Mouse (Mus musculus): Measurements from ENCODE around the gene Trim38. TPM values are rescaled to one million over a fixed set of nuclear protein-coding genes. Genes with fewer than 3 reads are reported as not detected.
"Not testable (repeated sequence)": the region's sequence is repeated elsewhere in the genome, so short reads cannot be mapped to it uniquely, and the experiment has no call there.

Trim38 gene
- total RNA-seq (2018; cell fraction: chromatin; rRNA removed), result under 1 TPM in 4 of 26 experiments, not detected in 22; 0.62 to 0.77 (median 0.68) TPM
- total RNA-seq (2018; cell fraction: cytosol; rRNA removed), result under 1 TPM in 4 of 26 experiments, not detected in 22; 0.05 to 0.21 (median 0.10) TPM
- total RNA-seq (2018; cell fraction: nucleus; rRNA removed), result under 1 TPM in 4 of 26 experiments, not detected in 22; 0.40 to 0.61 (median 0.52) TPM
- polyA plus RNA-seq (2018), result not detected in 3 replicates

DNA sequence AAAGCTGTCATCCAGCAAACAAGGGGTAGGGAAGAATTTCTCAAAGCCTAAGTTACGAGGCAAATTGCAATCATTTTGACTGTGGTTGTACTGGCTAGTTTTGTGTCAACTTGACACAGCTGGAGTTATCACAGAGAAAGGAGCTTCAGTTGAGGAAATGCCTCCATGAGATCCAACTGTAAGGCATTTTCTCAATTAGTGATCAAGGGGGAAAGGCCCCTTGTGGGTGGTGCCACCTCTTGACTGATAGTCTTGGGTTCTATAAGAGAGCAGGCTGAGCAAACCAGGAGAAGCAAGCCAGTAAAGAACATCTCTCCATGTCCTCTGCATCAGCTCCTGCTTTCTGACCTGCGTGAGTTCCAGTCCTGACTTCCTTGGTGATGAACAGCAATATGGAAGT is at the start of gene Trim38:
TSS of gene Trim38 (plus strand) at position 301 of the 400 bp plus-strand sequence.
- not testable (repeated sequence) for H3K27ac ChIP-seq; H3K4me3 ChIP-seq (ENCODE audit: inconsistent target); H3K36me3 ChIP-seq (ENCODE audit: inconsistent target); H3K79me2 ChIP-seq (ENCODE audit: inconsistent target)
- 81% methylated on average over 2 of the region's 2 CpGs for WGBS (ENCODE audit: missing documents)

- H3K27ac ChIP-seq, result no peak overlapping the region
- H3K36me3 ChIP-seq (ENCODE audit: inconsistent target), result no peaks in the 10 kb centered on the region
- H3K79me2 ChIP-seq (ENCODE audit: inconsistent target), result no peaks in the 10 kb centered on the region
- WGBS (ENCODE audit: missing documents), result 97% methylated on average over 4 of the region's 4 CpGs
- no peak overlapping the region for H3K4me3 ChIP-seq (ENCODE audit: inconsistent target)
Measured at GRCm38 (mm10) chr13:23724239-23724638, 45.5 kb upstream of the Trim38 start.

DNA sequence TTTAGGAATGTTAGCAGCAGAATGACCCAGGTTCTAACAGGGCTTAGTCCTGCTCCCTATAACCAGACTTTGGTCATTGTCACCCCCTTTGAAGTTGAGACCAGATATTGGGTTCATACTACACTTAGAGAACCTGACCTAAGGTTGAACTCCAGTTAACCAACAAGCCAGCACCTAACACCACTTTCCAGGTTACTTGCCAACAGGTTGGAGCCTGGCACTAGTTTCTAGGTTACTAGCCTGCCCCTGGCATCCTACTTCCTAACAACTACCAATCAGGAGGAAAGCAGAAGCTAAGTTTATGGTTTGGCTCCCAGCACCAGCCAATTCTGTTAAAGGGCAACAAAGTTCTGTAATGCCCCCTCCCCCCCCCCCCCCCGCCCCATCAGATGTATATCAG is 44.5 kb upstream of the Trim38 start:
- H3K79me2 ChIP-seq (ENCODE audit: inconsistent target), result no peaks in the 10 kb centered on the region
- no peaks in the 10 kb centered on the region for H3K36me3 ChIP-seq (ENCODE audit: inconsistent target)
- H3K4me3 ChIP-seq (ENCODE audit: inconsistent target), result no peak overlapping the region
- WGBS (ENCODE audit: missing documents), result no CpG with 5 or more reads among the region's 1 CpGs
- no peak overlapping the region for H3K27ac ChIP-seq

GRCm38 (mm10) chr13:23728472-23729191 is 41.1 kb upstream of the Trim38 start:
- H3K36me3 ChIP-seq (ENCODE audit: inconsistent target), result no peaks in the 10 kb centered on the region
- H3K79me2 ChIP-seq (ENCODE audit: inconsistent target), result no peaks in the 10 kb centered on the region
- WGBS (ENCODE audit: missing documents), result 55% methylated on average over 15 of the region's 18 CpGs
- peak overlapping the region; percentile 38 for H3K27ac ChIP-seq
- H3K4me3 ChIP-seq (ENCODE audit: inconsistent target), result no peak overlapping the region

DNA sequence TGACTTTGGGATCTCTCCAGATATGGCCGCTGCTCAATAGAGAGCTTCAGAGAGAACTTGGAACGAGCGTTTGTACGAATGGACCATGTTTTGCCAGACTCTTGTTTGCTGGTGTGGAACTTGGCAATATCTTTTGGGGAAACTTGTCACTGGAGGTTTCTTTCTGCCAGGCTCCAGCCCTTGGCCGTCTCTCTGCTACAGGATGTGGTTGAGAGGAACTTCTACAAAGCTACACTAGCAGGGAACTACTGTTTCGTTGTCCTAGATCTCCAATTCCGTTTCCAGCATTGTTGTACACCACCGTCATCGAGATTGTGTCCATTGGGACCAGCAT is 40.6 kb upstream of the Trim38 start:
- WGBS (ENCODE audit: missing documents), result 13% methylated on average over 9 of the region's 9 CpGs
- Histone ChIP-seq H3K79me2 (ENCODE audit: inconsistent target) (no peaks in the 10 kb centered on the region), H3K27ac (peak overlapping the region; percentile 38)

DNA sequence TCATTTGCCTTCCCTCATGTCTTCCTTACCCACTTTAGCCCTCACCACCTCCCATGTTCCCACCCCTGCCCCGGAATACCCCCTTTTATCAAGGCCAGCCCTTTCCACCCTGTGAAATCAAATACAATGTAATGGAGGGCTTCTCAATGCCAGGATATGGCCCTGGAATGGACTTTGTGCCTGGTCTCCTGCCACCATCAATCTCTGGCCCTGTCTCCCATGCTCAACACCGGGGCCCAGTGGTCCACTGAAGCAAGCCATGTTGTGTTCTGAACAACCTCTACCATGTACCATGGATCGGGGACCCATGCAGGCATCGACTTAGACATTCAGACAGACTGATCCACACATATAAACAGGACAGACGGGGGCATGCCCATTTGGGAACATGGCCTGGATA is 40.0 kb upstream of the Trim38 start:
- 96% methylated on average over 5 of the region's 5 CpGs for WGBS (ENCODE audit: missing documents)
- Histone ChIP-seq H3K27ac (peak overlapping the region; percentile 38), H3K36me3 (ENCODE audit: inconsistent target) (no peaks in the 10 kb centered on the region), H3K79me2 (ENCODE audit: inconsistent target) (no peaks in the 10 kb centered on the region), H3K4me3 (ENCODE audit: inconsistent target) (no peak overlapping the region)

More for the DNA sequence above, 40.6 kb upstream of the Trim38 start:
- Histone ChIP-seq H3K36me3 (ENCODE audit: inconsistent target) (no peaks in the 10 kb centered on the region), H3K4me3 (ENCODE audit: inconsistent target) (no peak overlapping the region)

DNA sequence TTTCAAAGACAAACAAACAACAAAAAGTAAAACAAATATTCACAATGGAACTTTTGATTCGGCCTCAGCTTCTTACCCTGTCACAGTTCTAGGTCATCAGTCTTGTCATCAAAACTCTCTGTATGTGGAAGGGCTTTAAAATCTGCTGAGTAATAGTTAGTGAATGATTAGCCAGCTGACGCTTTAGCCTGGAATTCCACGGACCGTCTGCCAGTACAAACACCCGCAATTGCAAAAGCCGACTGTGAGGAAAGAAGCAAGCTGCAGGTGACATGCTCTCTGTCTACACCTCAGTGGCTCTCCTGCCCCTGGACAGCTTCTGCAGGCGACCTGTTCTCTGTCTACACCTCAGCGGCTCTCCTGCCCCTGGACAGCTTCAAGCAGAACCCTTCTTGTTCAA is 39.2 kb upstream of the Trim38 start:
- H3K27ac ChIP-seq, result no peak overlapping the region
- no peaks in the 10 kb centered on the region for H3K36me3 ChIP-seq (ENCODE audit: inconsistent target)
- H3K79me2 ChIP-seq (ENCODE audit: inconsistent target), result no peaks in the 10 kb centered on the region
- 63% methylated on average over 8 of the region's 8 CpGs for WGBS (ENCODE audit: missing documents)
- H3K4me3 ChIP-seq (ENCODE audit: inconsistent target), result no peak overlapping the region

- H3K36me3 ChIP-seq (ENCODE audit: inconsistent target), result no peaks in the 10 kb centered on the region
- H3K27ac ChIP-seq, result no peak overlapping the region
- WGBS (ENCODE audit: missing documents), result 26% methylated on average over 8 of the region's 8 CpGs
- no peaks in the 10 kb centered on the region for H3K79me2 ChIP-seq (ENCODE audit: inconsistent target)
- no peak overlapping the region for H3K4me3 ChIP-seq (ENCODE audit: inconsistent target)
Measured at GRCm38 (mm10) chr13:23732156-23732804, 37.4 kb upstream of the Trim38 start.

DNA sequence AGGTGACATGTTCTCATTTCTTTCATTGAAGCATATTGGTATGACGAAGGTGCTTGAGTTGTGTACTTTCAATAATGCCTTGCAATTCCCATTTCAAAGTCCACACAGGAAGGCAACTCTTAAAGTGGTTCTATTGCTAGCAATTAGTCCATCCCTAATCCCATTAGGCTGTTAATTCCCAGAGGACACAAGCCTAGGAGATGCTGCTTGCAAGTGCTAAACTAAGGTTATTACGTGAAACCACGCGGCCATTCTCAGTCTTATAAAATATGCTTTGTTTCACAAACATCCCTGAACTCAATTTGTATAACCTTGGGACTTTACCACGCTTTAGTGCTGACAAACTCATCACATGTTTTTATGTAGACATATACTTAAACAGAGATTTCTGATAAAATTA is 32.6 kb upstream of the Trim38 start:
- 98% methylated on average over 5 of the region's 5 CpGs for WGBS (ENCODE audit: missing documents)
- H3K36me3 ChIP-seq (ENCODE audit: inconsistent target), result no peaks in the 10 kb centered on the region
- H3K27ac ChIP-seq, result no peak overlapping the region
- no peaks in the 10 kb centered on the region for H3K79me2 ChIP-seq (ENCODE audit: inconsistent target)
- H3K4me3 ChIP-seq (ENCODE audit: inconsistent target), result no peak overlapping the region

GRCm38 (mm10) chr13:23738041-23738440 is 31.7 kb upstream of the Trim38 start:
- Histone ChIP-seq H3K79me2 (ENCODE audit: inconsistent target) (no peaks in the 10 kb centered on the region), H3K4me3 (ENCODE audit: inconsistent target) (no peak overlapping the region), H3K36me3 (ENCODE audit: inconsistent target) (no peaks in the 10 kb centered on the region), H3K27ac (peak overlapping the region; percentile 78)
- 34% methylated on average over 4 of the region's 4 CpGs for WGBS (ENCODE audit: missing documents)

DNA sequence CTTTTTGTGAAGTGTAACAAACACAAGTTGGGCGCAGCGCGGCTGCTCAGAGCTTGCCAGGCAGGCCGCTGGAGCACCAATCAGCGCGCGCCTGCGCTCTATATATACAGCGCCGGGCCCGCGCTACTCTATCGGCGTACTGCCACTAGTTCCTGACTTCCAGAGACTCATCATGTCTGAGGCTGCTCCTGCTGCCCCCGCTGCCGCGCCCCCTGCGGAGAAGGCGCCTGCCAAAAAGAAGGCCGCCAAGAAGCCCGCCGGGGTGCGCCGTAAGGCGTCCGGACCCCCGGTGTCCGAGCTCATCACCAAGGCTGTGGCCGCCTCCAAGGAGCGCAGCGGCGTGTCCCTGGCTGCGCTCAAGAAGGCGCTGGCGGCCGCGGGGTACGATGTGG is 31.0 kb upstream of the Trim38 start, which contains the start of gene Hist1h1c:
TSS of gene Hist1h1c (plus strand) at position 132 of the 392 bp plus-strand sequence.
- Histone ChIP-seq H3K4me3 (ENCODE audit: inconsistent target) (peak within 1 kb of the TSS; percentile 60), H3K27ac (peak within 1 kb of the TSS; percentile 90), H3K79me2 (ENCODE audit: inconsistent target) (no peaks in the 10 kb centered on the region), H3K36me3 (ENCODE audit: inconsistent target) (no peaks in the 10 kb centered on the region)
- WGBS (ENCODE audit: missing documents), result 1% methylated on average over 16 of the region's 38 CpGs

- Histone ChIP-seq H3K27ac (peak overlapping the region; percentile 90), H3K36me3 (ENCODE audit: inconsistent target) (no peaks in the 10 kb centered on the region), H3K79me2 (ENCODE audit: inconsistent target) (no peaks in the 10 kb centered on the region), H3K4me3 (ENCODE audit: inconsistent target) (peak overlapping the region; percentile 60)
- WGBS (ENCODE audit: missing documents), result 1% methylated on average over 39 of the region's 39 CpGs
Measured at GRCm38 (mm10) chr13:23739069-23739921, 30.4 kb upstream of the Trim38 start.

DNA sequence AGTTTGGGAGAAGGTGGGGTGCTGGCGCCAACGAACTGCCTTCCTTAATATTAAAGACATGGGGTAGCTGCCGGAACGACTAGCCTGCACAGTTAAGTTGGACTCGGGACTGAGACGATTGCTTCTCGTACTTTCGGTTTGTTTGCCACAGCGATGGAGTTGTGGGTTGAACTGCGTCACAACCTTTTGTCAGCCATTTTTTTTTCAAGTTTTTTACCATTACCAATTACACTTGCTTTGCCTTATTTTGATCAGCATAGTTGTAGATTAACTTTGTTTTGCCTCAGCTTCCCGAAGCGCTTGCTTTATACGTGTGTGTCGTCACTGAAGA is 29.8 kb upstream of the Trim38 start:
- WGBS (ENCODE audit: missing documents), result under 1% methylated on average over 14 of the region's 14 CpGs
- H3K36me3 ChIP-seq (ENCODE audit: inconsistent target), result no peaks in the 10 kb centered on the region
- H3K4me3 ChIP-seq (ENCODE audit: inconsistent target), result peak overlapping the region; percentile 60
- peak overlapping the region; percentile 90 for H3K27ac ChIP-seq
- H3K79me2 ChIP-seq (ENCODE audit: inconsistent target), result no peaks in the 10 kb centered on the region

DNA sequence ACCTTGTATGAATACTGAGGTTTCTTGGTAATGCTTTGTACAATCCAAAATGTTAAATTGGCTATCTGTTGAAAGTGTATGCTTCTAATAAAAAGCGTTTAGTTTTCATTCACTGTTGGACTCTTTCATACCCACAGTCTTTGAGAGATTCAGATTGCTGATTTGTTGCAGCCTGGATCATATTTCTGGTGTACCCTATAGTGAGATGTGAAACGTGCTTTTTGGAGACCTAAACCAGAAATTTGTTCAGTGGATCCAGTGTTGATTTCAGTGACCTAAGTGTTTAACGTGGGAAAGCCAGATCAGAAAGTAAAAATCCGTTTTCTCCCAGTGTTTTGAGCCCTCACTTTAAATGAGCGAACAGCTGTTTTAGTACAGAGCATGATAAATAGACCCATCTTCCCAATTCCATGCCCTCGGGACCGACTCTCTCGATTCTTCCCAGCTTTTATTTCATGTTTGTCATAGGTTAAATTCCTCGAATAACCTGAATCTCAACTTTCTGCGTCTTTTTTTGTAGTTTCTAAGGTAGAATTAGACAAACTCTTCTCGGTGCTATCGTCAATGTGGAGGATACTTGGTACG is 29.4 kb upstream of the Trim38 start:
- WGBS (ENCODE audit: missing documents), result 37% methylated on average over 13 of the region's 13 CpGs
- peak overlapping the region; percentile 90 for H3K27ac ChIP-seq
- H3K4me3 ChIP-seq (ENCODE audit: inconsistent target), result peak overlapping the region; percentile 60
- no peaks in the 10 kb centered on the region for H3K36me3 ChIP-seq (ENCODE audit: inconsistent target)
- no peaks in the 10 kb centered on the region for H3K79me2 ChIP-seq (ENCODE audit: inconsistent target)

Data from macrophage (primary cell).